Comparison of ENCODE assay signal across 30 mouse cellular contexts in genomic region chr1:180698063-180698462, GRCm38 (mm10). TPM values are rescaled to one million over a fixed set of nuclear protein-coding genes. Genes with fewer than 3 reads are reported as not detected.
A peak's percentile ranks its signal among the peaks of the same experiment; 100 is the strongest.
DNase-seq lines count a peak whose midpoint lies in the region; ATAC-seq and TF ChIP-seq lines count a peak whose summit lies in the region.
"Had no signal": no experiment of that assay in that cellular context is flagged by ENCODE, and none has a peak within 500 bp of the region (broad histone marks: within the 10 kb centered on the region; RNA-seq: fewer than 3 reads in every experiment).

No protein-coding gene starts in this region.

- no peaks in the 10 kb centered on the region for H3K36me3 ChIP-seq in MEL (ENCODE audit: control insufficient read depth in 1 of 2, insufficient read depth in 2 of 2, low read length in 2 of 2)
- H3K36me3 ChIP-seq in midbrain, embryonic 13.5 days, result no peaks in the 10 kb centered on the region
- H3K36me3 ChIP-seq in forebrain, embryonic 15.5 days, result no peaks in the 10 kb centered on the region
- H3K36me3 ChIP-seq: embryonic facial prominence, embryonic 13.5 days; forebrain, embryonic 12.5 days; heart, embryonic 10.5 days; heart, embryonic 13.5 days; hindbrain, embryonic 12.5 days; intestine, embryonic 15.5 days had no signal

- no peak overlapping the region for H3K4me2 ChIP-seq in midbrain, embryonic 13.5 days (replicated peaks)
- H3K4me2 ChIP-seq in forebrain, embryonic 15.5 days (replicated peaks), result no peak overlapping the region
- H3K4me2 ChIP-seq: embryonic facial prominence, embryonic 13.5 days; hindbrain, embryonic 12.5 days had no signal

- no peak for TF ChIP-seq POLR2A in MEL (IDR thresholded peaks at IDR 0.05; ENCODE audit: control insufficient read depth in 1 of 2, insufficient read depth in 1 of 2, low read depth in 1 of 2, low read length in 2 of 2, poor library complexity in 1 of 2)

- no peaks in the 10 kb centered on the region for H3K4me1 ChIP-seq in MEL (ENCODE audit: control insufficient read depth in 1 of 2, insufficient read depth in 2 of 2, low read length in 2 of 2)
- H3K4me1 ChIP-seq in midbrain, embryonic 13.5 days (replicated peaks), result peaks cover 9% of the 10 kb centered on the region
- peaks cover 7% of the 10 kb centered on the region for H3K4me1 ChIP-seq in forebrain, embryonic 15.5 days

- no peaks in the 10 kb centered on the region for H3K79me2 ChIP-seq in MEL (ENCODE audit: control insufficient read depth, insufficient read depth, low read length, poor library complexity)

- TF ChIP-seq RAD21 in MEL (IDR thresholded peaks at IDR 0.05; ENCODE audit: low read depth, low read length), result no peak

- TF ChIP-seq CTCF in MEL (IDR thresholded peaks at IDR 0.05 in 2 of 3, conservative IDR thresholded peaks at IDR 0.05 in 1 of 3; ENCODE audit: control insufficient read depth in 1 of 3, insufficient read depth in 1 of 3, low read depth in 2 of 3, low read length in 3 of 3, poor library complexity in 1 of 3, severe bottlenecking in 1 of 3), result no peak

- no peak overlapping the region for H3K4me3 ChIP-seq in MEL (ENCODE audit: control insufficient read depth in 1 of 2, insufficient read depth in 1 of 2, low read depth in 2 of 2, low read length in 2 of 2)
- H3K4me3 ChIP-seq in midbrain, embryonic 13.5 days (replicated peaks), result no peak overlapping the region
- no peak overlapping the region for H3K4me3 ChIP-seq in forebrain, embryonic 15.5 days
- H3K4me3 ChIP-seq: embryonic facial prominence, embryonic 13.5 days; erythroblast, embryonic 14.5 days; forebrain, embryonic 12.5 days; gastrocnemius, adult 2 months; heart, adult 2 months; hindbrain, embryonic 12.5 days; intestine, embryonic 15.5 days had no signal

- DNase-seq in MEL (ENCODE audit: low read depth, low spot score), result peak; percentile 19
- DNase-seq in thymus, postnatal 14 days, result no peak
- DNase-seq: adrenal gland, adult 8-10 months; adrenal gland, postnatal 25 days; B cell, adult 2 months; cerebellum, adult 18-20 months; cerebellum, adult 9-10 months; cerebellum, postnatal 14 days; gastrocnemius, adult 2 months; gastrocnemius, postnatal 14 days; heart, adult 2 months; heart, postnatal 14 days; heart, postnatal 4 days; kidney, adult 18-20 months had no signal

- H3K27me3 ChIP-seq in MEL (ENCODE audit: control insufficient read depth in 1 of 2, insufficient read depth in 2 of 2, low read length in 2 of 2), result no peaks in the 10 kb centered on the region
- peaks cover 52% of the 10 kb centered on the region for H3K27me3 ChIP-seq in midbrain, embryonic 13.5 days
- peaks cover 31% of the 10 kb centered on the region for H3K27me3 ChIP-seq in forebrain, embryonic 15.5 days

- peak; percentile 47 to 71; a peak in 3 of 4 replicates for ATAC-seq in hematopoietic stem cell, adult 5-6 weeks (replicated peaks in 1 of 2; ENCODE audit: insufficient read depth in 1 of 2, low FRiP score in 2 of 2, low TSS enrichment in 1 of 2, low read depth in 1 of 2, poor library complexity in 2 of 2, severe bottlenecking in 2 of 2)
- ATAC-seq in megakaryocyte progenitor cell, adult 5-6 weeks (replicated peaks; ENCODE audit: poor library complexity), result peak; percentile 70
- ATAC-seq in midbrain, embryonic 13.5 days, result no peak
- ATAC-seq in forebrain, embryonic 15.5 days (replicated peaks), result no peak
- ATAC-seq: activated CD4-positive, CD25-positive, alpha-beta regulatory T cell, adult 4 months; forebrain, embryonic 16.5 days; hindbrain, embryonic 16.5 days; intestine, embryonic 15.5 days had no signal

- WGBS in midbrain, embryonic 13.5 days, result 56% methylated on average over 5 of the region's 5 CpGs
- 57% methylated on average over 5 of the region's 5 CpGs for WGBS in forebrain, embryonic 15.5 days

- no peak overlapping the region for H3K9ac ChIP-seq in MEL (ENCODE audit: control insufficient read depth, low read depth, low read length, poor library complexity, severe bottlenecking)
- H3K9ac ChIP-seq in midbrain, embryonic 13.5 days (replicated peaks), result no peak overlapping the region
- H3K9ac ChIP-seq in forebrain, embryonic 15.5 days (replicated peaks), result no peak overlapping the region
- H3K9ac ChIP-seq: embryonic facial prominence, embryonic 13.5 days; forebrain, embryonic 12.5 days; heart, embryonic 13.5 days; hindbrain, embryonic 12.5 days; intestine, embryonic 15.5 days had no signal

- no peak for TF ChIP-seq EP300 in MEL (IDR thresholded peaks at IDR 0.05; ENCODE audit: low read depth in 1 of 2, low read length in 2 of 2)

- H3K9me3 ChIP-seq in MEL (replicated peaks; ENCODE audit: insufficient read depth, low read length), result no peaks in the 10 kb centered on the region
- H3K9me3 ChIP-seq in midbrain, embryonic 13.5 days, result no peaks in the 10 kb centered on the region
- H3K9me3 ChIP-seq in forebrain, embryonic 15.5 days, result no peaks in the 10 kb centered on the region
- H3K9me3 ChIP-seq: embryonic facial prominence, embryonic 10.5 days; embryonic facial prominence, embryonic 13.5 days; forebrain, embryonic 12.5 days; heart, embryonic 10.5 days; heart, embryonic 13.5 days; hindbrain, embryonic 12.5 days; intestine, embryonic 15.5 days had no signal

- no peak overlapping the region for H3K27ac ChIP-seq in MEL (ENCODE audit: control insufficient read depth, low read depth, low read length)
- H3K27ac ChIP-seq in midbrain, embryonic 13.5 days, result no peak overlapping the region
- H3K27ac ChIP-seq in forebrain, embryonic 15.5 days (replicated peaks), result no peak overlapping the region
- H3K27ac ChIP-seq: embryonic facial prominence, embryonic 10.5 days; embryonic facial prominence, embryonic 13.5 days; forebrain, embryonic 12.5 days; gastrocnemius, adult 2 months; heart, adult 2 months; heart, embryonic 10.5 days; heart, embryonic 13.5 days; hindbrain, embryonic 12.5 days; intestine, embryonic 15.5 days had no signal

TF ChIP-seq in MEL, 35 proteins besides CTCF, POLR2A, EP300 and RAD21:
- TF ChIP-seq TAL1 (IDR thresholded peaks at IDR 0.05; ENCODE audit: low read length), result no peak
- TF ChIP-seq NELFE (IDR thresholded peaks at IDR 0.05; ENCODE audit: low read depth, low read length), result no peak
- TF ChIP-seq HCFC1 (IDR thresholded peaks at IDR 0.05; ENCODE audit: low read depth, low read length), result no peak
- no peak for TF ChIP-seq ETS1 (IDR thresholded peaks at IDR 0.05; ENCODE audit: low read depth, low read length)
- TF ChIP-seq USF2 (IDR thresholded peaks at IDR 0.05; ENCODE audit: borderline replicate concordance in 1 of 2, insufficient read depth in 1 of 2, low read depth in 1 of 2, low read length in 2 of 2), result no peak
- no peak for TF ChIP-seq MYB (IDR thresholded peaks at IDR 0.05; ENCODE audit: low read depth, low read length)
- no peak for TF ChIP-seq SIN3A (IDR thresholded peaks at IDR 0.05; ENCODE audit: low read length)
- TF ChIP-seq ZNF384 (IDR thresholded peaks at IDR 0.05; ENCODE audit: low read depth, low read length), result no peak
- no peak for TF ChIP-seq MEF2A (IDR thresholded peaks at IDR 0.05; ENCODE audit: extremely low read depth, insufficient replicate concordance, low read depth, low read length, poor library complexity, severe bottlenecking)
- TF ChIP-seq ZKSCAN1 (IDR thresholded peaks at IDR 0.05; ENCODE audit: low read depth, low read length), result no peak
- no peak for TF ChIP-seq JUND (IDR thresholded peaks at IDR 0.05; ENCODE audit: low read depth, low read length)
- TF ChIP-seq MAX (IDR thresholded peaks at IDR 0.05; ENCODE audit: low read length), result no peak
- no peak for TF ChIP-seq E2F4 (IDR thresholded peaks at IDR 0.05; ENCODE audit: borderline replicate concordance, low read depth, low read length)
- no peak for TF ChIP-seq ELF1 (IDR thresholded peaks at IDR 0.05; ENCODE audit: low read depth, low read length)
- no peak for TF ChIP-seq POLR2AphosphoS5 (IDR thresholded peaks at IDR 0.05; ENCODE audit: borderline replicate concordance, low read depth, low read length)
- no peak for TF ChIP-seq UBTF (IDR thresholded peaks at IDR 0.05; ENCODE audit: borderline replicate concordance, insufficient read depth, low read depth, low read length)
- no peak for TF ChIP-seq ZMIZ1 (IDR thresholded peaks at IDR 0.05; ENCODE audit: low read depth, low read length)

RNA-seq across cellular contexts. Expression of gene Mixl1, which starts 1.2 kb away (rescaled TPM):
- total RNA-seq in MEL (2012; rRNA removed), result not detected in 2 replicates
- polyA plus RNA-seq in MEL (2012; ENCODE audit: insufficient read depth in 1 of 2, insufficient read length in 2 of 2, low read depth in 1 of 2, low replicate concordance in 2 of 2, missing spikeins in 1 of 2), result not detected
- total RNA-seq in hematopoietic stem cell, adult 5-6 weeks (2017), result not detected in 2 replicates
- total RNA-seq in megakaryocyte progenitor cell, adult 5-6 weeks (2015), result not detected in 2 replicates
- total RNA-seq in megakaryocyte progenitor cell, adult 5-6 weeks (2017), result not detected in 2 replicates
- polyA plus RNA-seq in midbrain, embryonic 13.5 days (2015; fragmentation: Nextera tagmentation; extraction: Ambion mirVana), result not detected in 2 replicates
- 0.11 and 0.18 TPM in 2 replicates for polyA plus RNA-seq in forebrain, embryonic 15.5 days (2015; fragmentation: Nextera tagmentation; extraction: Ambion mirVana)
- total RNA-seq: adrenal gland, adult 8-10 months; adrenal gland, postnatal 25 days; gastrocnemius, adult 2 months; gastrocnemius, postnatal 14 days; heart, adult 2 months; heart, postnatal 14 days; heart, postnatal 4 days had no signal
- polyA plus RNA-seq: activated CD4-positive, CD25-positive, alpha-beta regulatory T cell, adult 4 months; erythroblast, embryonic 14.5 days; forebrain, embryonic 12.5 days; forebrain, embryonic 16.5 days; gonadal fat pad, adult 2 months; heart, adult 2 months; hindbrain, embryonic 16.5 days had no signal

RNA-seq across cellular contexts. Expression of gene Acbd3, which starts 27.8 kb away (rescaled TPM):
- total RNA-seq in MEL (2012; rRNA removed), result 17.4 and 17.8 TPM in 2 replicates
- polyA plus RNA-seq in MEL (2012; ENCODE audit: insufficient read depth in 1 of 2, insufficient read length in 2 of 2, low read depth in 1 of 2, low replicate concordance in 2 of 2, missing spikeins in 1 of 2), result 10 to 100 TPM in 1 of 2 experiments, not detected in 1; 23.2 TPM
- 51.2 and 60.1 TPM in 2 replicates for total RNA-seq in hematopoietic stem cell, adult 5-6 weeks (2017)
- 23.9 and 27.3 TPM in 2 replicates for total RNA-seq in megakaryocyte progenitor cell, adult 5-6 weeks (2015)
- total RNA-seq in megakaryocyte progenitor cell, adult 5-6 weeks (2017), result 43.0 and 46.5 TPM in 2 replicates
- 21.7 and 24.6 TPM in 2 replicates for polyA plus RNA-seq in midbrain, embryonic 13.5 days (2015; fragmentation: Nextera tagmentation; extraction: Ambion mirVana)
- polyA plus RNA-seq in forebrain, embryonic 15.5 days (2015; fragmentation: Nextera tagmentation; extraction: Ambion mirVana), result 20.7 and 23.7 TPM in 2 replicates

RNA-seq across cellular contexts. Expression of gene Lin9, which starts 57.1 kb away (rescaled TPM):
- 9.9 and 10.2 TPM in 2 replicates for total RNA-seq in MEL (2012; rRNA removed)
- 10 to 100 TPM in 1 of 2 experiments, not detected in 1; 11.1 TPM for polyA plus RNA-seq in MEL (2012; ENCODE audit: insufficient read depth in 1 of 2, insufficient read length in 2 of 2, low read depth in 1 of 2, low replicate concordance in 2 of 2, missing spikeins in 1 of 2)
- 32.7 and 47.0 TPM in 2 replicates for total RNA-seq in hematopoietic stem cell, adult 5-6 weeks (2017)
- 26.6 and 31.1 TPM in 2 replicates for total RNA-seq in megakaryocyte progenitor cell, adult 5-6 weeks (2015)
- total RNA-seq in megakaryocyte progenitor cell, adult 5-6 weeks (2017), result 31.4 and 41.9 TPM in 2 replicates
- polyA plus RNA-seq in midbrain, embryonic 13.5 days (2015; fragmentation: Nextera tagmentation; extraction: Ambion mirVana), result 17.1 and 19.1 TPM in 2 replicates
- polyA plus RNA-seq in forebrain, embryonic 15.5 days (2015; fragmentation: Nextera tagmentation; extraction: Ambion mirVana), result 17.4 and 20.3 TPM in 2 replicates

Comparison
In these comparisons a context has a peak if more than half of its experiments do, and no peak if none do; other contexts are left out.
1. ATAC-seq: peak in hematopoietic stem cell, adult 5-6 weeks (2 of 2) and megakaryocyte progenitor cell, adult 5-6 weeks (single experiment); none in midbrain, embryonic 13.5 days (single experiment) and forebrain, embryonic 15.5 days (single experiment).